9 mouse cellular contexts compared by ENCODE assay signal in the genomic region with DNA sequence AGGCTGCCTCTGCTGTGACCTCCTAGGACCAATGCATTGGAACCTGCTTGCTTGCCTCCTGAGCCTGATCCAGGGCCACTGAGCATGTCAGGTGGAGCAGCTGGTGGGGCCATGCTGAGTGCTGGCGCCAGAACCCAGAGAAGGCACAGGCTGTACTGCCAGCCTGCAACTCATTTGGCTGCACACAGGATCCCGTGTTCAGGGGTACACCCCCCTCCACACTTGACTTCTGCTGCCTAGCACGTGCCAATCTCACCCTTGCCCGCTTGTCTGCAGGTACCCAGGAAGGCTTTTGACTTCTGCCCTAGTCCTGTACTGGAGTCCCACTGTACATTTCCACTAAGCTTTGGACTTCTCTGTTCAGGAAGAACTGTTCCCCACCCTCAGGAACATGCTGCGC. TPM values are rescaled to one million over a fixed set of nuclear protein-coding genes. Genes with fewer than 3 reads are reported as not detected.
A peak's percentile ranks its signal among the peaks of the same experiment; 100 is the strongest.
DNase-seq lines count a peak whose midpoint lies in the region; ATAC-seq lines count a peak whose summit lies in the region.
"Had no signal": no experiment of that assay in that cellular context is flagged by ENCODE, and none has a peak within 500 bp of the region (broad histone marks: within the 10 kb centered on the region; RNA-seq: fewer than 3 reads in every experiment).

No protein-coding gene starts in this region.

- no peaks in the 10 kb centered on the region for H3K9me3 ChIP-seq in midbrain, embryonic 10.5 days (replicated peaks)
- H3K9me3 ChIP-seq in midbrain, embryonic 15.5 days: no peaks in the 10 kb centered on the region
- no peaks in the 10 kb centered on the region for H3K9me3 ChIP-seq in hindbrain, embryonic 14.5 days (ENCODE audit: control insufficient read depth, low read length)
- no peaks in the 10 kb centered on the region for H3K9me3 ChIP-seq in neural tube, embryonic 15.5 days (replicated peaks)
- H3K9me3 ChIP-seq: embryonic facial prominence, embryonic 13.5 days had no signal

- WGBS in midbrain, embryonic 10.5 days: 84% methylated on average over 5 of the region's 5 CpGs
- 72% methylated on average over 5 of the region's 5 CpGs for WGBS in midbrain, embryonic 15.5 days
- WGBS in hindbrain, embryonic 14.5 days: 70% methylated on average over 5 of the region's 5 CpGs
- WGBS in neural tube, embryonic 15.5 days: 67% methylated on average over 5 of the region's 5 CpGs

- no peaks in the 10 kb centered on the region for H3K36me3 ChIP-seq in midbrain, embryonic 10.5 days
- H3K36me3 ChIP-seq in midbrain, embryonic 15.5 days (replicated peaks): no peaks in the 10 kb centered on the region
- no peaks in the 10 kb centered on the region for H3K36me3 ChIP-seq in hindbrain, embryonic 14.5 days (replicated peaks; ENCODE audit: control insufficient read depth, insufficient read depth)
- H3K36me3 ChIP-seq in neural tube, embryonic 15.5 days: no peaks in the 10 kb centered on the region
- H3K36me3 ChIP-seq: embryonic facial prominence, embryonic 13.5 days had no signal

- ATAC-seq in midbrain, embryonic 15.5 days (replicated peaks): no peak
- ATAC-seq in hindbrain, embryonic 14.5 days (ENCODE audit: low FRiP score): peak; percentile 29; the same call in 1 of the 2 replicates
- peak; percentile 36; the same call in 1 of the 2 replicates for ATAC-seq in neural tube, embryonic 15.5 days (ENCODE audit: low FRiP score)
- ATAC-seq: liver, postnatal 0 days had no signal

- peak overlapping the region; percentile 56 for H3K27ac ChIP-seq in midbrain, embryonic 10.5 days (replicated peaks)
- H3K27ac ChIP-seq in midbrain, embryonic 15.5 days: no peak overlapping the region
- H3K27ac ChIP-seq in hindbrain, embryonic 14.5 days: no peak overlapping the region
- no peak overlapping the region for H3K27ac ChIP-seq in neural tube, embryonic 15.5 days (replicated peaks)
- H3K27ac ChIP-seq: embryonic facial prominence, embryonic 13.5 days had no signal

- no peak overlapping the region for H3K4me3 ChIP-seq in midbrain, embryonic 10.5 days
- H3K4me3 ChIP-seq in midbrain, embryonic 15.5 days: no peak overlapping the region
- no peak overlapping the region for H3K4me3 ChIP-seq in hindbrain, embryonic 14.5 days (replicated peaks; ENCODE audit: low read length)
- no peak overlapping the region for H3K4me3 ChIP-seq in neural tube, embryonic 15.5 days (replicated peaks)
- H3K4me3 ChIP-seq: embryonic facial prominence, embryonic 13.5 days had no signal

- H3K9ac ChIP-seq in midbrain, embryonic 15.5 days: no peak overlapping the region
- no peak overlapping the region for H3K9ac ChIP-seq in hindbrain, embryonic 14.5 days
- no peak overlapping the region for H3K9ac ChIP-seq in neural tube, embryonic 15.5 days (replicated peaks)
- H3K9ac ChIP-seq: embryonic facial prominence, embryonic 13.5 days; liver, postnatal 0 days had no signal

- H3K4me1 ChIP-seq in midbrain, embryonic 10.5 days: peaks cover 35% of the 10 kb centered on the region
- H3K4me1 ChIP-seq in midbrain, embryonic 15.5 days: peaks cover 10% of the 10 kb centered on the region
- peaks cover 13% of the 10 kb centered on the region; the same call in 1 of the 2 replicates for H3K4me1 ChIP-seq in hindbrain, embryonic 14.5 days (replicated peaks; ENCODE audit: control insufficient read depth, insufficient read depth, low read length)
- H3K4me1 ChIP-seq in neural tube, embryonic 15.5 days: peaks cover 20% of the 10 kb centered on the region

- no peak for DNase-seq in midbrain, embryonic 10.5 days (ENCODE audit: low spot score)
- peak; percentile 95 to 97 for DNase-seq in cerebellum, postnatal 36 days
- no peak for DNase-seq in hindbrain, embryonic 14.5 days (ENCODE audit: low spot score)
- no peak for DNase-seq in thymus, postnatal 14 days
- DNase-seq in retina, embryonic 14.5 days (ENCODE audit: low spot score): no peak
- DNase-seq: liver, postnatal 0 days had no signal

- H3K4me2 ChIP-seq in midbrain, embryonic 15.5 days: no peak overlapping the region
- H3K4me2 ChIP-seq in hindbrain, embryonic 14.5 days (replicated peaks): no peak overlapping the region
- H3K4me2 ChIP-seq in neural tube, embryonic 15.5 days: no peak overlapping the region
- H3K4me2 ChIP-seq: embryonic facial prominence, embryonic 13.5 days had no signal

- no peaks in the 10 kb centered on the region for H3K27me3 ChIP-seq in midbrain, embryonic 10.5 days (ENCODE audit: low read depth, poor library complexity, severe bottlenecking)
- no peaks in the 10 kb centered on the region for H3K27me3 ChIP-seq in midbrain, embryonic 15.5 days (replicated peaks)
- H3K27me3 ChIP-seq in hindbrain, embryonic 14.5 days (ENCODE audit: control insufficient read depth, insufficient read depth, low read length): no peaks in the 10 kb centered on the region
- H3K27me3 ChIP-seq in neural tube, embryonic 15.5 days (replicated peaks): no peaks in the 10 kb centered on the region
- H3K27me3 ChIP-seq: embryonic facial prominence, embryonic 13.5 days had no signal

RNA-seq across cellular contexts. Expression of a gene that starts 19.3 kb away (rescaled TPM):
- 93.9 and 102 TPM in 2 replicates for polyA plus RNA-seq in midbrain, embryonic 10.5 days (2016; fragmentation: Nextera tagmentation; extraction: Ambion mirVana)
- polyA plus RNA-seq in midbrain, embryonic 15.5 days (2015; fragmentation: Nextera tagmentation; extraction: Ambion mirVana): 120 and 126 TPM in 2 replicates
- 114 and 134 TPM in 2 replicates for polyA plus RNA-seq in hindbrain, embryonic 14.5 days (2014; fragmentation: Nextera tagmentation; extraction: Ambion mirVana)
- polyA plus RNA-seq in neural tube, embryonic 15.5 days (2015; fragmentation: Nextera tagmentation; extraction: Ambion mirVana): 107 and 110 TPM in 2 replicates

Comparison
In these comparisons a context has a peak if more than half of its experiments do, and no peak if none do; other contexts are left out.
1. DNase-seq: peak in cerebellum, postnatal 36 days (2 of 2); none in midbrain, embryonic 10.5 days (single experiment), hindbrain, embryonic 14.5 days (single experiment), thymus, postnatal 14 days (single experiment) and retina, embryonic 14.5 days (single experiment).